ENCODE assay signal across 16 mouse cellular contexts in the genomic region with DNA sequence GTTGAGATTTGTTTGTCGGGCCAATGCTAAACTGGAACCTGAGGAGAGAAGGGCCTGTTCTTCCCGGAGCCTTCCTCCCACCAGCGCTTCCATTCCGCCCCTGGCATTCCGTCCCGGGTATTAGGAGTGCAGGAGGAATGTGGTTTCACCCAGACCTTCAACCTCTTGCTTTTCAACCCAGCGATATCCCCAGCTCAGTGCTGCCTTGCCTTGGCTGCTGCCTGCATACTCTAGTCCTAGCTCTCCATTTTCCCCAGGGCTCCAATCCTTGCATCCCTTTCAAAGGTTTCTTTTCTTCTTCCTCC. TPM values are rescaled to one million over a fixed set of nuclear protein-coding genes. Genes with fewer than 3 reads are reported as not detected.
DNase-seq lines count a peak whose midpoint lies in the region; ATAC-seq and TF ChIP-seq lines count a peak whose summit lies in the region.
"Had no signal": no experiment of that assay in that cellular context is flagged by ENCODE, and none has a peak within 500 bp of the region (broad histone marks: within the 10 kb centered on the region; RNA-seq: fewer than 3 reads in every experiment).

No protein-coding gene starts in this region.

- no peaks in the 10 kb centered on the region for H3K9me3 ChIP-seq in intestine, embryonic 14.5 days (ENCODE audit: control insufficient read depth, low read length)
- no peaks in the 10 kb centered on the region for H3K9me3 ChIP-seq in intestine, embryonic 16.5 days (ENCODE audit: control insufficient read depth, low read length)
- H3K9me3 ChIP-seq: forebrain, embryonic 13.5 days had no signal

- no peak for TF ChIP-seq CTCF in lung, adult 2 months (IDR thresholded peaks at IDR 0.05; ENCODE audit: insufficient read depth, low read length)

- no peaks in the 10 kb centered on the region for H3K27me3 ChIP-seq in intestine, embryonic 14.5 days (replicated peaks; ENCODE audit: control insufficient read depth, insufficient read depth, low read length)
- H3K27me3 ChIP-seq in intestine, embryonic 16.5 days (replicated peaks; ENCODE audit: control insufficient read depth, insufficient read depth, low read length): no peaks in the 10 kb centered on the region
- H3K27me3 ChIP-seq: forebrain, embryonic 13.5 days; megakaryocyte, embryonic 14.5 days had no signal

- H3K4me3 ChIP-seq in intestine, embryonic 14.5 days (ENCODE audit: low read depth, low read length): no peak overlapping the region
- no peak overlapping the region for H3K4me3 ChIP-seq in intestine, embryonic 16.5 days (ENCODE audit: low read length)
- no peak overlapping the region for H3K4me3 ChIP-seq in lung, adult 2 months (replicated peaks; ENCODE audit: extremely low read depth, low read depth, low read length)
- H3K4me3 ChIP-seq: forebrain, embryonic 13.5 days; megakaryocyte, embryonic 14.5 days had no signal

- no peaks in the 10 kb centered on the region for H3K36me3 ChIP-seq in intestine, embryonic 14.5 days (ENCODE audit: control insufficient read depth, insufficient read depth, low read length)
- no peaks in the 10 kb centered on the region for H3K36me3 ChIP-seq in intestine, embryonic 16.5 days (ENCODE audit: control insufficient read depth, insufficient read depth, low read length)

- H3K27ac ChIP-seq in intestine, embryonic 14.5 days (ENCODE audit: low read depth): peak overlapping the region; percentile 57
- H3K27ac ChIP-seq in intestine, embryonic 16.5 days (ENCODE audit: low read length): no peak overlapping the region
- H3K27ac ChIP-seq: forebrain, embryonic 13.5 days; hindbrain, embryonic 14.5 days had no signal

- no peak for TF ChIP-seq POLR2A in lung, adult 2 months (IDR thresholded peaks at IDR 0.05; ENCODE audit: borderline replicate concordance, extremely low read depth, low read depth, low read length)

- H3K9ac ChIP-seq in intestine, embryonic 14.5 days (ENCODE audit: low read length): no peak overlapping the region
- no peak overlapping the region for H3K9ac ChIP-seq in intestine, embryonic 16.5 days (ENCODE audit: low read depth, low read length)
- H3K9ac ChIP-seq: forebrain, embryonic 13.5 days; hindbrain, embryonic 14.5 days had no signal

- 27% methylated on average over 7 of the region's 7 CpGs for WGBS in intestine, embryonic 14.5 days
- WGBS in intestine, embryonic 16.5 days: 21% methylated on average over 7 of the region's 7 CpGs
- 27% methylated on average over 7 of the region's 7 CpGs for WGBS in lung, adult 2 months

- H3K4me2 ChIP-seq in intestine, embryonic 14.5 days (ENCODE audit: low read length): no peak overlapping the region
- no peak overlapping the region for H3K4me2 ChIP-seq in intestine, embryonic 16.5 days (ENCODE audit: low read depth, low read length)
- H3K4me2 ChIP-seq: forebrain, embryonic 13.5 days; hindbrain, embryonic 14.5 days had no signal

- DNase-seq in intestine, embryonic 14.5 days (ENCODE audit: low spot score): peak; percentile 59
- DNase-seq in lung, postnatal 10 days: peak; percentile 13
- no peak for DNase-seq in lung, adult 2 months
- peak; percentile 60 for DNase-seq in embryo, embryonic 11 days
- DNase-seq in neural tube, embryonic 10.5 days (ENCODE audit: extremely low spot score, low spot score): peak; percentile 44
- no peak for DNase-seq in MN1 (ENCODE audit: low spot score)
- DNase-seq: cerebellum, postnatal 25 days; liver; right cerebral cortex, postnatal 14 days had no signal

- 0 out of 2 replicates have a peak, but pooled peaks cover 6% of the 10 kb centered on the region for H3K4me1 ChIP-seq in intestine, embryonic 14.5 days (replicated peaks; ENCODE audit: control insufficient read depth, insufficient read depth, low read length)
- no peaks in the 10 kb centered on the region for H3K4me1 ChIP-seq in intestine, embryonic 16.5 days (ENCODE audit: control insufficient read depth, insufficient read depth, low read length)
- no peaks in the 10 kb centered on the region; the same call in 1 of the 2 replicates for H3K4me1 ChIP-seq in lung, adult 2 months (ENCODE audit: control insufficient read depth, insufficient read depth, low read length)
- H3K4me1 ChIP-seq: forebrain, embryonic 13.5 days; megakaryocyte, embryonic 14.5 days had no signal

- ATAC-seq in intestine, embryonic 14.5 days (replicated peaks; ENCODE audit: low FRiP score, low TSS enrichment, low read depth): no peak
- ATAC-seq in intestine, embryonic 16.5 days: no peak
- no peak for ATAC-seq in erythroid progenitor cell, adult 5-6 weeks (replicated peaks; ENCODE audit: low FRiP score, poor library complexity, severe bottlenecking)
- ATAC-seq: forebrain, embryonic 13.5 days had no signal

RNA-seq across cellular contexts. Expression of gene L1td1, which starts 17.3 kb away (rescaled TPM):
- polyA plus RNA-seq in intestine, embryonic 14.5 days (2014; fragmentation: Nextera tagmentation; extraction: Ambion mirVana): 0.60 and 0.74 TPM in 2 replicates
- polyA plus RNA-seq in intestine, embryonic 16.5 days (2015; fragmentation: Nextera tagmentation; extraction: Ambion mirVana): 0.10 and 0.24 TPM in 2 replicates
- 0.03 and 0.13 TPM in 2 replicates for polyA plus RNA-seq in lung, adult 2 months (2012; rRNA removed)
- total RNA-seq in erythroid progenitor cell, adult 5-6 weeks (2015; ENCODE audit: low replicate concordance): not detected in 2 replicates
- total RNA-seq in erythroid progenitor cell, adult 5-6 weeks (2017; ENCODE audit: low replicate concordance): not detected in 2 replicates
- total RNA-seq: granulocyte monocyte progenitor cell, adult 5-6 weeks had no signal
- polyA plus RNA-seq: forebrain, embryonic 13.5 days; hindbrain, embryonic 14.5 days; urinary bladder, adult 2 months had no signal

Comparison
In these comparisons a context has a peak if more than half of its experiments do, and no peak if none do; other contexts are left out.
1. DNase-seq: peak in intestine, embryonic 14.5 days (single experiment), lung, postnatal 10 days (single experiment), embryo, embryonic 11 days (single experiment) and neural tube, embryonic 10.5 days (single experiment); none in lung, adult 2 months (single experiment) and MN1 (single experiment).